Mouse (Mus musculus) liver, embryonic 14.5 days (tissue): Measurements from ENCODE around the gene Ppt2.

ENCODE experiments used
- CTCF ChIP-seq: IDR thresholded peaks from 2 replicates; pipeline ENCODE4 v1.5.1; 2016; ENCODE audit warnings: antibody characterized with exemption, low read depth, control low read depth
- EP300 ChIP-seq: IDR thresholded peaks from 2 replicates; pipeline ENCODE4 v1.6.1; 2016; ENCODE audit warnings: antibody characterized with exemption, low read depth

DNA sequence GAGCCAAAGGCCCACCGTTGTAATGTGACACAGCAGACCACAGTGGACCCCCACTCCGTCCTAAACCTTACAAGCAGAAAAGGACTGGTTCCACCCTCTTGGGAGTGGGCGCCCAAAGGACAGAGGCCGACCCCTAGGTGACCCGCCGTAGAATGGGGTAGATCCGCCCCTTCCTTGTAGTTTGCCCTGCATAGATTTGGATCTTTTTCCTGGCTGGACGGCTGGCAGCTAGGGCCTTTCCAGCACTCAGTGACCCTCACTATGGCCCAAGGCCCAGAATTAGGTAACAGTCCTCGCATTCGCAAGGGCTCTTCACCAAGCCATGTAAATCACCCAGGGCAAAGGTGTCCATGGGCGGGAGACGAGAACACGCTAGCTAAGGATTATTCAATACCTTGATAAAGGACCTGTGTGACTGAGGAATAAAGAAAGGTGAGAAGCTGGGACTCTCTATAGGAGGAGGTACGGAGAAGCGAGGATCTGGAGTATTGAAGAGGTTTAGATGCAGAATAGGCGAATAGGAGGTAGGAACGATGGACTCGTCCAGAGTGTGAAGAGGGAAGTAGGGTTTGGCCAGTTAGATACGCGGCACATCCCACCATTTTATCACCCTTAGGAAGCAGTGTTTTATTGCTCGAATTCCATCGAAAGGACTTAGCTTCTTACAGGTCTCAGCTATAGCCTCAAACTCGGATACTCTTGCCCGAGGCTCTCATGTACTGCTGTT, 23.6 kb downstream of the Ppt2 start:
- no peak for TF ChIP-seq CTCF
- no peak for TF ChIP-seq EP300
